Mouse (Mus musculus): Measurements from ENCODE around the gene Vps35.

Gene Vps35

GRCm38 (mm10) chr8:85299434-85300077, at the start of gene Vps35, which contains the start of gene Orc6:
Gene Vps35 (minus strand): TSS chr8:85299802.
Gene Orc6 (plus strand): TSS chr8:85299632.
- DNase-seq = peak; percentile 95 to 96

GRCm38 (mm10) chr8:85339871-85340573, 40.4 kb upstream of the Vps35 start:
- no peak for DNase-seq

- DNase-seq = no peak
Measured at GRCm38 (mm10) chr8:85337681-85338080, 38.1 kb upstream of the Vps35 start.

- DNase-seq = no peak
Measured at GRCm38 (mm10) chr8:85336211-85336933, 36.8 kb upstream of the Vps35 start.

- no peak for DNase-seq
Measured at GRCm38 (mm10) chr8:85335105-85335504, 35.5 kb upstream of the Vps35 start.

GRCm38 (mm10) chr8:85329506-85329905, 29.9 kb upstream of the Vps35 start:
- DNase-seq = no peak

GRCm38 (mm10) chr8:85327036-85327435, 27.4 kb upstream of the Vps35 start:
- DNase-seq = no peak

- no peak for DNase-seq
Measured at GRCm38 (mm10) chr8:85323084-85323483, 23.5 kb upstream of the Vps35 start.

GRCm38 (mm10) chr8:85321981-85322380, 22.4 kb upstream of the Vps35 start:
- DNase-seq = no peak

- no peak for DNase-seq
Measured at GRCm38 (mm10) chr8:85318534-85318933, 18.9 kb upstream of the Vps35 start.

- DNase-seq = no peak
Measured at GRCm38 (mm10) chr8:85313036-85313435, 13.4 kb upstream of the Vps35 start.

- no peak for DNase-seq
Measured at GRCm38 (mm10) chr8:85311743-85312142, 12.1 kb upstream of the Vps35 start.

- DNase-seq = no peak
Measured at GRCm38 (mm10) chr8:85308564-85308963, 9.0 kb upstream of the Vps35 start.

GRCm38 (mm10) chr8:85303531-85303930, 3.9 kb upstream of the Vps35 start:
- no peak for DNase-seq

GRCm38 (mm10) chr8:85302931-85303330, 3.3 kb upstream of the Vps35 start:
- no peak for DNase-seq

- DNase-seq = no peak
Measured at GRCm38 (mm10) chr8:85301941-85302340, 2.3 kb upstream of the Vps35 start.

- DNase-seq = no peak
Measured at GRCm38 (mm10) chr8:85298600-85299433, 785 bp downstream of the Vps35 start.

- DNase-seq = no peak
Measured at GRCm38 (mm10) chr8:85286846-85287245, 12.8 kb downstream of the Vps35 start.

GRCm38 (mm10) chr8:85227297-85227696, 72.3 kb downstream of the Vps35 start:
- no peak for DNase-seq

GRCm38 (mm10) chr8:85225688-85226087, 73.9 kb downstream of the Vps35 start, which contains the start of gene Olfr371:
Gene Olfr371 (plus strand): TSS chr8:85225988.
- no peak for DNase-seq

- no peak for DNase-seq
Measured at GRCm38 (mm10) chr8:85220992-85221391, 78.6 kb downstream of the Vps35 start.

GRCm38 (mm10) chr8:85220220-85220619, 79.4 kb downstream of the Vps35 start:
- no peak for DNase-seq

All from cerebellum, adult 18-20 months (tissue).